8 mouse cellular contexts compared by ENCODE assay signal in the genomic region with DNA sequence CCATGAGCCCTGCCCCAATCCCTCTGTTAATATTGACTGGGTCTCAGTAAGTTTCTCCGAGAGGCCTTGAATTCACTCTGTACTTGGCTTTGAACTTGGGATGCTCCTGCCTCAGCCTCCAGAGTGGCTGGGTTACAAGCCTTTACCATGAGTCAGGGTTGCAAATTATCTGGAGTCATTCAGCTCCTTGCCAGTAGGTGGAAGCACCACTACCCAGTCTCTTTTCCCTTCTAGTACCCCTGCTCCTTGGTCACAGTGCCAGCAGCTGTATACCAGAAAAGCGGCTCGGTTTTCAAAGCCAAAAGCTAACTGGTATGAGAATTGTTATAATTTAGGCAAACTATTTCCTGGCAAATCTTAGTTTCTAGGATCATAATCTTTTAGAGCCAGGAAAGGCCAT. TPM values are rescaled to one million over a fixed set of nuclear protein-coding genes. Genes with fewer than 3 reads are reported as not detected.
DNase-seq lines count a peak whose midpoint lies in the region; ATAC-seq and TF ChIP-seq lines count a peak whose summit lies in the region.

No protein-coding gene starts in this region.

- peak; percentile 41; the same call in 1 of the 2 replicates for TF ChIP-seq CTCF in spleen, adult 2 months (IDR thresholded peaks at IDR 0.05; ENCODE audit: extremely low read depth, insufficient read depth, insufficient read length, insufficient replicate concordance)

- peaks cover 3% of the 10 kb centered on the region; the same call in 1 of the 2 replicates for H3K36me3 ChIP-seq in spleen, adult 2 months (ENCODE audit: control insufficient read depth, insufficient read depth, low read length)

- no peak overlapping the region for H3K27ac ChIP-seq in spleen, adult 2 months (ENCODE audit: insufficient read depth, low read length)

- peak; percentile 88 to 89 for ATAC-seq in hematopoietic stem cell, adult 5-6 weeks (replicated peaks in 1 of 2; ENCODE audit: insufficient read depth in 1 of 2, low FRiP score in 2 of 2, low TSS enrichment in 1 of 2, low read depth in 1 of 2, poor library complexity in 2 of 2, severe bottlenecking in 2 of 2)
- ATAC-seq in cerebellum, adult (ENCODE audit: insufficient number of reproducible peaks, low FRiP score, low TSS enrichment): no peak

- H3K4me1 ChIP-seq in spleen, adult 2 months (ENCODE audit: control insufficient read depth, insufficient read depth, insufficient read length): no peaks in the 10 kb centered on the region

- no peak for TF ChIP-seq POLR2A in spleen, adult 2 months (IDR thresholded peaks at IDR 0.05; ENCODE audit: low read depth, low read length)

- no peak overlapping the region for H3K4me3 ChIP-seq in spleen, adult 2 months (ENCODE audit: extremely low read depth, insufficient read depth, insufficient read length)

- 51% methylated on average over 3 of the region's 3 CpGs for WGBS in spleen, adult 2 months

- H3K27me3 ChIP-seq in spleen, adult 2 months (ENCODE audit: control insufficient read depth, insufficient read depth, low read length): no peaks in the 10 kb centered on the region

- DNase-seq in gastrocnemius, adult 18-20 months (ENCODE audit: low spot score): peak; percentile 19
- DNase-seq in gastrocnemius, postnatal 25 days: no peak
- DNase-seq in spleen, adult 2 months (ENCODE audit: low read depth in 1 of 2, low spot score in 2 of 2): peak; percentile 26 to 42
- no peak for DNase-seq in spleen, adult 12 weeks (ENCODE audit: low spot score)
- DNase-seq in retina, postnatal 1 day: peak; percentile 48
- DNase-seq in urinary bladder, postnatal 4 days (ENCODE audit: low spot score in 2 of 2): no peak

RNA-seq across cellular contexts. Expression of gene Oxa1l, which starts 15.3 kb away (rescaled TPM):
- total RNA-seq in gastrocnemius, adult 18-20 months (2021): 10 to 100 TPM; 49.1 to 54.0 TPM
- 10 to 100 TPM; 54.0 to 56.3 TPM for total RNA-seq in gastrocnemius, postnatal 25 days (2021)
- polyA plus RNA-seq in spleen, adult 2 months (2012; rRNA removed): 92.7 and 117 TPM in 2 replicates
- 30.6 and 30.7 TPM in 2 replicates for total RNA-seq in hematopoietic stem cell, adult 5-6 weeks (2017)

RNA-seq across cellular contexts. Expression of gene Slc7a7, which starts 41.7 kb away (rescaled TPM):
- under 1 TPM; 0.52 to 0.73 TPM for total RNA-seq in gastrocnemius, adult 18-20 months (2021)
- total RNA-seq in gastrocnemius, postnatal 25 days (2021): 1 to 10 TPM; 1.9 to 2.1 TPM
- polyA plus RNA-seq in spleen, adult 2 months (2012; rRNA removed): 24.6 and 31.2 TPM in 2 replicates
- total RNA-seq in hematopoietic stem cell, adult 5-6 weeks (2017): 1.9 and 3.5 TPM in 2 replicates

RNA-seq across cellular contexts. Expression of gene Mrpl52, which starts 50.8 kb away (rescaled TPM):
- 100 to 1,000 TPM in 1 of 2 experiments, 10 to 100 TPM in 1; 100.0 to 110 TPM for total RNA-seq in gastrocnemius, adult 18-20 months (2021)
- total RNA-seq in gastrocnemius, postnatal 25 days (2021): 10 to 100 TPM; 94.2 to 95.6 TPM
- polyA plus RNA-seq in spleen, adult 2 months (2012; rRNA removed): 221 and 393 TPM in 2 replicates
- total RNA-seq in hematopoietic stem cell, adult 5-6 weeks (2017): 103 and 131 TPM in 2 replicates

RNA-seq across cellular contexts. Expression of gene Mmp14, which starts 55.5 kb away (rescaled TPM):
- 10 to 100 TPM in 1 of 2 experiments, 1 to 10 TPM in 1; 7.3 to 10.6 TPM for total RNA-seq in gastrocnemius, adult 18-20 months (2021)
- 10 to 100 TPM; 15.8 to 17.1 TPM for total RNA-seq in gastrocnemius, postnatal 25 days (2021)
- 42.0 and 63.2 TPM in 2 replicates for polyA plus RNA-seq in spleen, adult 2 months (2012; rRNA removed)
- total RNA-seq in hematopoietic stem cell, adult 5-6 weeks (2017): 6.5 and 7.5 TPM in 2 replicates

Comparison
In these comparisons a context has a peak if more than half of its experiments do, and no peak if none do; other contexts are left out.
1. DNase-seq: peak in gastrocnemius, adult 18-20 months (single experiment), spleen, adult 2 months (2 of 2) and retina, postnatal 1 day (single experiment); none in gastrocnemius, postnatal 25 days (single experiment), spleen, adult 12 weeks (single experiment) and urinary bladder, postnatal 4 days (0 of 2).